Mouse (Mus musculus): ENCODE data around the gene Ctc1. TPM values are rescaled to one million over a fixed set of nuclear protein-coding genes. Genes with fewer than 3 reads are reported as not detected.

The Ctc1 gene
- polyA plus RNA-seq, 1 experiment from 2014 or later: 103 TPM

GRCm38 (mm10) chr11:69066956-69067355 lies 51.2 kb downstream of the Ctc1 start:
- Histone ChIP-seq H3K4me1 (peaks cover 46% of the 10 kb centered on the region), H3K27me3 (ENCODE audit: low read depth, poor library complexity, severe bottlenecking) (no peaks in the 10 kb centered on the region), H3K4me3 (peak overlapping the region; percentile 54), H3K27ac (no peak overlapping the region), H3K36me3 (no peaks in the 10 kb centered on the region), H3K9me3 (replicated peaks) (no peaks in the 10 kb centered on the region)
- WGBS: 10% methylated on average over 8 of the region's 8 CpGs
- peak; percentile 87 for DNase-seq (ENCODE audit: low spot score)

- no peak for DNase-seq (ENCODE audit: low spot score)
- Histone ChIP-seq H3K27ac (no peak overlapping the region), H3K4me1 (peaks cover 51% of the 10 kb centered on the region), H3K27me3 (ENCODE audit: low read depth, poor library complexity, severe bottlenecking) (no peaks in the 10 kb centered on the region), H3K9me3 (replicated peaks) (no peaks in the 10 kb centered on the region), H3K4me3 (no peak overlapping the region), H3K36me3 (no peaks in the 10 kb centered on the region)
- 66% methylated on average over 6 of the region's 6 CpGs for WGBS
Measured at GRCm38 (mm10) chr11:69067601-69068000, 51.9 kb downstream of the Ctc1 start.

GRCm38 (mm10) chr11:69070093-69070492 lies 54.4 kb downstream of the Ctc1 start:
- 1% methylated on average over 13 of the region's 13 CpGs for WGBS
- Histone ChIP-seq H3K4me1 (peaks cover 58% of the 10 kb centered on the region), H3K36me3 (no peaks in the 10 kb centered on the region), H3K9me3 (replicated peaks) (no peaks in the 10 kb centered on the region), H3K27ac (peak overlapping the region; percentile 91), H3K4me3 (peak overlapping the region; percentile 74), H3K27me3 (ENCODE audit: low read depth, poor library complexity, severe bottlenecking) (no peaks in the 10 kb centered on the region)
- no peak for DNase-seq (ENCODE audit: low spot score)

GRCm38 (mm10) chr11:69070590-69071222 lies 55.0 kb downstream of the Ctc1 start, which contains the start of gene Tmem107:
TSS of gene Tmem107 (plus strand) at chr11:69070806.
- Histone ChIP-seq H3K27me3 (ENCODE audit: low read depth, poor library complexity, severe bottlenecking) (no peaks in the 10 kb centered on the region), H3K27ac (peak within 1 kb of the TSS; percentile 91), H3K4me3 (peak within 1 kb of the TSS; percentile 74), H3K9me3 (replicated peaks) (no peaks in the 10 kb centered on the region), H3K36me3 (no peaks in the 10 kb centered on the region), H3K4me1 (peaks cover 55% of the 10 kb centered on the region)
- DNase-seq (ENCODE audit: low spot score): peak; percentile 94
- under 1% methylated on average over 47 of the region's 47 CpGs for WGBS

- DNase-seq (ENCODE audit: low spot score): no peak
- H3K36me3 ChIP-seq: no peaks in the 10 kb centered on the region
- no peaks in the 10 kb centered on the region for H3K27me3 ChIP-seq (ENCODE audit: low read depth, poor library complexity, severe bottlenecking)
- H3K4me1 ChIP-seq: peaks cover 50% of the 10 kb centered on the region
- peak overlapping the region; percentile 91 for H3K27ac ChIP-seq
- no peaks in the 10 kb centered on the region for H3K9me3 ChIP-seq (replicated peaks)
- peak overlapping the region; percentile 74 for H3K4me3 ChIP-seq
- 23% methylated on average over 9 of the region's 9 CpGs for WGBS
Measured at GRCm38 (mm10) chr11:69071262-69071661, 55.6 kb downstream of the Ctc1 start.

- Histone ChIP-seq H3K4me1 (peaks cover 41% of the 10 kb centered on the region), H3K27ac (peak overlapping the region; percentile 93), H3K27me3 (ENCODE audit: low read depth, poor library complexity, severe bottlenecking) (no peaks in the 10 kb centered on the region), H3K4me3 (peak overlapping the region; percentile 43), H3K36me3 (no peaks in the 10 kb centered on the region), H3K9me3 (replicated peaks) (no peaks in the 10 kb centered on the region)
- DNase-seq (ENCODE audit: low spot score): no peak
- 88% methylated on average over 11 of the region's 11 CpGs for WGBS
Measured at GRCm38 (mm10) chr11:69072234-69072633, 56.5 kb downstream of the Ctc1 start.

GRCm38 (mm10) chr11:69072666-69073064 lies 57.0 kb downstream of the Ctc1 start:
- H3K9me3 ChIP-seq (replicated peaks): no peaks in the 10 kb centered on the region
- H3K27ac ChIP-seq: peak overlapping the region; percentile 93
- WGBS: 14% methylated on average over 9 of the region's 9 CpGs
- peak overlapping the region; percentile 43 for H3K4me3 ChIP-seq
- no peaks in the 10 kb centered on the region for H3K36me3 ChIP-seq
- peaks cover 41% of the 10 kb centered on the region for H3K4me1 ChIP-seq
- H3K27me3 ChIP-seq (ENCODE audit: low read depth, poor library complexity, severe bottlenecking): no peaks in the 10 kb centered on the region
- DNase-seq (ENCODE audit: low spot score): no peak

- no peaks in the 10 kb centered on the region for H3K27me3 ChIP-seq (ENCODE audit: low read depth, poor library complexity, severe bottlenecking)
- WGBS: under 1% methylated on average over 14 of the region's 14 CpGs
- no peaks in the 10 kb centered on the region for H3K36me3 ChIP-seq
- H3K27ac ChIP-seq: peak overlapping the region; percentile 93
- peaks cover 47% of the 10 kb centered on the region for H3K4me1 ChIP-seq
- no peaks in the 10 kb centered on the region for H3K9me3 ChIP-seq (replicated peaks)
- H3K4me3 ChIP-seq: peak overlapping the region; percentile 43
- DNase-seq (ENCODE audit: low spot score): peak; percentile 81
Measured at GRCm38 (mm10) chr11:69073065-69073888, 57.6 kb downstream of the Ctc1 start.

- no peaks in the 10 kb centered on the region for H3K9me3 ChIP-seq (replicated peaks)
- peak overlapping the region; percentile 18; the same call in 1 of the 2 replicates for H3K4me3 ChIP-seq
- 45% methylated on average over 6 of the region's 6 CpGs for WGBS
- peak overlapping the region; percentile 46 for H3K27ac ChIP-seq
- no peaks in the 10 kb centered on the region for H3K27me3 ChIP-seq (ENCODE audit: low read depth, poor library complexity, severe bottlenecking)
- peaks cover 53% of the 10 kb centered on the region for H3K4me1 ChIP-seq
- H3K36me3 ChIP-seq: no peaks in the 10 kb centered on the region
- no peak for DNase-seq (ENCODE audit: low spot score)
Measured at GRCm38 (mm10) chr11:69073951-69074775, 58.5 kb downstream of the Ctc1 start.

- Histone ChIP-seq H3K4me1 (peaks cover 51% of the 10 kb centered on the region), H3K36me3 (no peaks in the 10 kb centered on the region), H3K4me3 (no peak overlapping the region), H3K9me3 (replicated peaks) (no peaks in the 10 kb centered on the region), H3K27me3 (ENCODE audit: low read depth, poor library complexity, severe bottlenecking) (no peaks in the 10 kb centered on the region), H3K27ac (no peak overlapping the region)
- no peak for DNase-seq (ENCODE audit: low spot score)
- WGBS: 65% methylated on average over 2 of the region's 2 CpGs
Measured at GRCm38 (mm10) chr11:69074776-69075069, 59.0 kb downstream of the Ctc1 start.

- Histone ChIP-seq H3K4me1 (peaks cover 53% of the 10 kb centered on the region), H3K36me3 (no peaks in the 10 kb centered on the region), H3K9me3 (replicated peaks) (no peaks in the 10 kb centered on the region), H3K27me3 (ENCODE audit: low read depth, poor library complexity, severe bottlenecking) (no peaks in the 10 kb centered on the region), H3K4me3 (no peak overlapping the region), H3K27ac (no peak overlapping the region)
- WGBS: 52% methylated on average over 9 of the region's 9 CpGs
- no peak for DNase-seq (ENCODE audit: low spot score)
Measured at GRCm38 (mm10) chr11:69075764-69076479, 60.2 kb downstream of the Ctc1 start.

- Histone ChIP-seq H3K4me1 (peaks cover 46% of the 10 kb centered on the region), H3K9me3 (replicated peaks) (no peaks in the 10 kb centered on the region), H3K4me3 (no peak overlapping the region), H3K27me3 (ENCODE audit: low read depth, poor library complexity, severe bottlenecking) (no peaks in the 10 kb centered on the region), H3K36me3 (no peaks in the 10 kb centered on the region), H3K27ac (no peak overlapping the region)
- WGBS: 82% methylated on average over 5 of the region's 5 CpGs
- no peak for DNase-seq (ENCODE audit: low spot score)
Measured at GRCm38 (mm10) chr11:69076572-69076971, 60.9 kb downstream of the Ctc1 start.
